Mouse (Mus musculus) forebrain, embryonic 14.5 days (tissue): ENCODE results near the gene Mmp23. TPM values are rescaled to one million over a fixed set of nuclear protein-coding genes. Genes with fewer than 3 reads are reported as not detected.
A peak's percentile ranks its signal among the peaks of the same experiment; 100 is the strongest.

Source experiments
- ATAC-seq: fragments of 200-750 bp; cut with Nextera tagmentation; 2 replicates; pipeline ENCODE4 v1.8.0; 2017; ENCODE audit warnings: mild to moderate bottlenecking, moderate library complexity
- DNase-seq: peaks from one replicate; pipeline ENCODE4 v3.0.0-alpha.2; 2015; ENCODE audit warnings: low spot score
- H3K27ac ChIP-seq: fragments of 300-500 bp; sonication (generic); 2 replicates; pipeline ENCODE4 v1.5.1; 2014; ENCODE audit warnings: low read depth, mild to moderate bottlenecking, control low read depth, low read length, moderate library complexity
- H3K27me3 ChIP-seq: fragments of 300-500 bp; sonication (generic); replicated peaks from 2 replicates; pipeline ENCODE4 v1.6.1; 2014; ENCODE audit warnings: low read length, control low read depth, mixed read lengths; ENCODE audit not compliant: control insufficient read depth, insufficient read depth
- H3K36me3 ChIP-seq: fragments of 300-500 bp; sonication (generic); 2 replicates; pipeline ENCODE4 v1.6.1; 2014; ENCODE audit warnings: low read length, control low read depth; ENCODE audit not compliant: control insufficient read depth, insufficient read depth
- H3K4me1 ChIP-seq: fragments of 300-500 bp; sonication (generic); 2 replicates; pipeline ENCODE4 v1.6.1; 2014; ENCODE audit warnings: antibody characterized with exemption, low read length, control low read depth; ENCODE audit not compliant: control insufficient read depth, insufficient read depth
- H3K4me2 ChIP-seq: fragments of 300-500 bp; sonication (generic); 2 replicates; pipeline ENCODE4 v1.6.1; 2014; ENCODE audit warnings: mild to moderate bottlenecking, control low read depth, low read length
- H3K4me3 ChIP-seq: fragments of 300-500 bp; sonication (generic); 2 replicates; pipeline ENCODE4 v1.5.1; 2014; ENCODE audit warnings: low read depth, low read length, control low read depth
- H3K9ac ChIP-seq: fragments of 300-500 bp; sonication (generic); 2 replicates; pipeline ENCODE4 v1.6.1; 2014; ENCODE audit warnings: mild to moderate bottlenecking, low read length, control low read depth, moderate library complexity
- H3K9me3 ChIP-seq: fragments of 300-500 bp; sonication (generic); replicated peaks from 2 replicates; pipeline ENCODE4 v1.6.1; 2016; ENCODE audit warnings: low read length, control low read depth, mixed read lengths; ENCODE audit not compliant: control insufficient read depth
- WGBS: fragments of 180-500 bp; shearing (Covaris S2); extraction: QIAGEN DNeasy Blood & Tissue Kit; methylation state at CpG from one replicate; pipeline ENCODE4 v1.1.7; 2014; 5-methylcytosine and 5-hydroxymethylcytosine counted together
- polyA plus RNA-seq: library from polyadenylated mRNA; unstranded; fragments of >200 nt; fragmentation: Nextera tagmentation; extraction: Ambion mirVana; gene quantifications from 2 replicates; pipeline ENCODE4 v1.2.1, GENCODE M21; 2014

Mmp23 gene
- polyA plus RNA-seq, 1 experiment from 2014 or later: 0.97 TPM

DNA sequence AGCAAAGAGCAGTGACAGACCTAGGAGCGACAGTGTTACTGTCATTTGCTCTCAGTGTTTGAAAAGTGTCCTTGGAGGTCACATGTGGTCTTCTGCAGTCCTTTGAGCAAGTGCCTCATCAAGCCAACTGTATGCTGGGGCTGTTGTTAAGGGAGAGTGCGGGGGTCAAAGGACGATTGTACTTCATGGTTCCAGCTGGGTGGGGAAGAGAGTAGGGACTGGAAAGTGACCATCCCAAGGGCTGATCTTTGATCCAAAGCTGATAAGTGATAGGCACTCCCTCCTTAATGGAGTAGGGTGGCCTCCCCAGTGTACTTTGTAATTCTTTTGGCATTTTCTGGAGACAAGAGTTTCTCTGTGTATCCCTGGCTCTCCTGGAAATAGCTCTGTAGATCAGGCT, 41.3 kb downstream of the Mmp23 start:
- no peak overlapping the region for H3K27ac ChIP-seq
- ATAC-seq: no peak
- no peaks in the 10 kb centered on the region for H3K9me3 ChIP-seq
- H3K36me3 ChIP-seq: peaks cover 66% of the 10 kb centered on the region
- WGBS: 93% methylated on average over 3 of the region's 3 CpGs
- DNase-seq: no peak
- H3K4me2 ChIP-seq: no peak overlapping the region
- no peak overlapping the region for H3K9ac ChIP-seq
- H3K27me3 ChIP-seq: no peaks in the 10 kb centered on the region
- no peak overlapping the region for H3K4me3 ChIP-seq
- no peaks in the 10 kb centered on the region for H3K4me1 ChIP-seq

DNA sequence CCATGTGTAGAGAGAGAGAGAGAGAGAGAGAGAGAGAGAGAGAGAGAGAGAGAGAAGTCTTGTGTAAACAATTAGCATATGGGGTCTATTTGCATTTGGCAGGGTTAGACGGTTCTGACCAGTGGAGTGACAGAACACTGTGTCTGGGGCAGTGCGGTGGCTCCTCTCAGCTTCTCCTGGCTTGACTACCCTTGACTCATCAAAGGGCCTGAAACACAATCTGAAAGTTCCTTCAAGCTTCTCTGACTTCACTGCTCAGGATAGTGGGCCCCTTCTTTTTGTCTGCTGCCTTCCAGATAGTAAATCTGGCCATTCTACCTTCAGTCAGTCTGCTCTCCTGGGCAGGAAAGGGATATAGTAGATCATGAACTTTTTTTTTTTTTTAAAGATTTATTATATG, 46.4 kb downstream of the Mmp23 start:
- Histone ChIP-seq H3K4me2 (no peak overlapping the region), H3K36me3 (peaks cover 46% of the 10 kb centered on the region), H3K9ac (no peak overlapping the region), H3K4me1 (peaks cover 3% of the 10 kb centered on the region), H3K27me3 (no peaks in the 10 kb centered on the region), H3K27ac (no peak overlapping the region), H3K9me3 (no peaks in the 10 kb centered on the region), H3K4me3 (no peak overlapping the region)
- WGBS: 80% methylated on average over 2 of the region's 2 CpGs
- ATAC-seq: no peak
- DNase-seq: no peak

DNA sequence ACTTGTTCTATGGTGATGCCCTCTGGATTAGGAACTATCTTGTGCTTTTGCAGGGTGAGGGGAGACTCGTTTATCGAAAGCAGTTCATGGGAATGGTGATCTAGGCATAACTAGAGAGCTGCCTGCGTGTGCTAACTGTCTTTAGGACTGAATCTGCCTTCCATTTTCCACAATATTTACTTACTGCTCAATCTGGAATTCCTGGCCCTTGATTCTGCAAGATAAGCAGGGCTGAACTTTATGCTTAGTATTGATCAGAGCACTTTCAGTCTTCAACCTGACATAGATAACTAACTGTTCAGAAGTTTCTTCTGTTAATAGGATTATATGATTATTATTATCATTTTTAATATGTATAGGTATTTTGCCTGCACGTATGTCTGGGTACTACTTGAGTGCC, 48.1 kb downstream of the Mmp23 start:
- no peak for DNase-seq
- 95% methylated on average over 4 of the region's 4 CpGs for WGBS
- Histone ChIP-seq H3K9ac (no peak overlapping the region), H3K27ac (no peak overlapping the region), H3K27me3 (no peaks in the 10 kb centered on the region), H3K36me3 (peaks cover 32% of the 10 kb centered on the region), H3K4me2 (no peak overlapping the region), H3K4me1 (peaks cover 3% of the 10 kb centered on the region), H3K4me3 (no peak overlapping the region), H3K9me3 (no peaks in the 10 kb centered on the region)
- ATAC-seq: no peak

DNA sequence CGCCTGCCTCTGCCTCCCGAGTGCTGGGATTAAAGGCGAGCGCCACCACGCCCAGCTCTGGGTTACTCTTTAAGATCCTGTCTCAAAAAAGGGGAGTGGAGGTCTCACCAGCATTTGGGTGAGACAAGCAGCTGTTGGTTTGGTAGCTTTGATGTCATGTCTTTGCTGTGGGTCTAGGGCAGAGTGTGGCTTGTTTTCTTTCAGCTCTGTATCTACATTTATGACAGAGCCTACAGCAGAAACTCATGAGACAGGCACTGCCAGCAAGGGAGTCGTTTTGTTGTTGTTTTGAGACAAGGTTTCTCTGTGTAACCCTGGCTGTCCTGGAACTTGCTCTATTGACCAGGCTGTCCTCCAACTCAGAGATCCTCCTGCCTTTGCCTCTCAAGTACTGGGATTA, 49.4 kb downstream of the Mmp23 start:
- H3K27ac ChIP-seq: no peak overlapping the region
- no peaks in the 10 kb centered on the region for H3K27me3 ChIP-seq
- no peaks in the 10 kb centered on the region for H3K9me3 ChIP-seq
- H3K4me2 ChIP-seq: no peak overlapping the region
- peaks cover 27% of the 10 kb centered on the region for H3K36me3 ChIP-seq
- H3K4me1 ChIP-seq: peaks cover 3% of the 10 kb centered on the region
- H3K4me3 ChIP-seq: no peak overlapping the region
- no peak overlapping the region for H3K9ac ChIP-seq
- 92% methylated on average over 6 of the region's 6 CpGs for WGBS
- DNase-seq (no peak), ATAC-seq (no peak)

DNA sequence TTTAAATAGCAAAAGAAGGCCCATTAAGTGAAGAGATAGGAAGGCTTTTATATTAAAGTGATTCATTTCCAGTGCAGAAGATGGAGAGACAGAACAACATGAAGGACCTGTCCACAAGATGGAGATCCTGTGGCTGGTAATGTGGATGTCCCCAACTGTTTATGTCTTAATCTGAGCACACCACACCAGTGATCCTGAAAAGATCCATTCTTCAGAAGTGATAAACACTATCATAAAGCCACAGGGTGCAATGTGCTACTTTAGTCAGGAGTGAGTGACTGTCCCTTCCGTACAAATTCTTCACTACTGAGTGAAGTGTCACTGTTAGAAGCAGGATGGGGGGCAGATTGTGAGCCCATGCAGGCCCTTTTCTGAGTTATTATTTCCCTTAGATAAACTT, 50.4 kb downstream of the Mmp23 start:
- Histone ChIP-seq H3K27ac (no peak overlapping the region), H3K36me3 (peaks cover 27% of the 10 kb centered on the region), H3K27me3 (no peaks in the 10 kb centered on the region), H3K4me2 (peak overlapping the region; percentile 89), H3K4me1 (peaks cover 3% of the 10 kb centered on the region), H3K9me3 (no peaks in the 10 kb centered on the region), H3K9ac (peak overlapping the region; percentile 96), H3K4me3 (peak overlapping the region; percentile 97)
- no peak for ATAC-seq
- 100% methylated on average over 1 of the region's 1 CpGs for WGBS
- no peak for DNase-seq

DNA sequence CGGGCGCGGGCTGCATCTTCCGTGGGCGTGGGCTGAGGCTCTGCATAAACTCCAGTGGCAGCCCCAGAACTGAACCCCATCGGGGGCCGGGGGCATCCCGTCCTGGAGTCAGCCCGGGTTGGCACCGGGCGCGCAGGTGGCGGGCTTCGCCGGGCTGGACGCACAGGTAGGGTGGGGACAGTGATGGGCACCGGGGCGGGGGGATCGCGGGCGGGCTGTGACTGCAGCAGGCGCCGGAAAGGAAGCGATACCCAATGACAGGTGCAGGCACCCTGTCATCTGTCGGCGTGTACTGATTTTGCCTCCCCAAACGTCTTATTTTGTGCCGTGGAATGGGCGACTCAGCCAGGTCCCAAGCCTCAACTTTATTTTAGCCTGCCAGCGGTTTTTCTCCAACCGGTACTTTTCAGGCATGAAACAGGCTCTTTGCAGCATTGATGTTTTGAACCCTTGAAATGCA, 51.2 kb downstream of the Mmp23 start:
- H3K4me3 ChIP-seq: peak overlapping the region; percentile 97
- H3K9me3 ChIP-seq: no peaks in the 10 kb centered on the region
- 2% methylated on average over 31 of the region's 31 CpGs for WGBS
- H3K4me1 ChIP-seq: peaks cover 3% of the 10 kb centered on the region
- H3K4me2 ChIP-seq: peak overlapping the region; percentile 89
- H3K36me3 ChIP-seq: peaks cover 27% of the 10 kb centered on the region
- H3K9ac ChIP-seq: peak overlapping the region; percentile 96
- no peaks in the 10 kb centered on the region for H3K27me3 ChIP-seq
- ATAC-seq: peak; percentile 49; the same call in 1 of the 2 replicates
- peak overlapping the region; percentile 99 for H3K27ac ChIP-seq
- DNase-seq: peak; percentile 16

DNA sequence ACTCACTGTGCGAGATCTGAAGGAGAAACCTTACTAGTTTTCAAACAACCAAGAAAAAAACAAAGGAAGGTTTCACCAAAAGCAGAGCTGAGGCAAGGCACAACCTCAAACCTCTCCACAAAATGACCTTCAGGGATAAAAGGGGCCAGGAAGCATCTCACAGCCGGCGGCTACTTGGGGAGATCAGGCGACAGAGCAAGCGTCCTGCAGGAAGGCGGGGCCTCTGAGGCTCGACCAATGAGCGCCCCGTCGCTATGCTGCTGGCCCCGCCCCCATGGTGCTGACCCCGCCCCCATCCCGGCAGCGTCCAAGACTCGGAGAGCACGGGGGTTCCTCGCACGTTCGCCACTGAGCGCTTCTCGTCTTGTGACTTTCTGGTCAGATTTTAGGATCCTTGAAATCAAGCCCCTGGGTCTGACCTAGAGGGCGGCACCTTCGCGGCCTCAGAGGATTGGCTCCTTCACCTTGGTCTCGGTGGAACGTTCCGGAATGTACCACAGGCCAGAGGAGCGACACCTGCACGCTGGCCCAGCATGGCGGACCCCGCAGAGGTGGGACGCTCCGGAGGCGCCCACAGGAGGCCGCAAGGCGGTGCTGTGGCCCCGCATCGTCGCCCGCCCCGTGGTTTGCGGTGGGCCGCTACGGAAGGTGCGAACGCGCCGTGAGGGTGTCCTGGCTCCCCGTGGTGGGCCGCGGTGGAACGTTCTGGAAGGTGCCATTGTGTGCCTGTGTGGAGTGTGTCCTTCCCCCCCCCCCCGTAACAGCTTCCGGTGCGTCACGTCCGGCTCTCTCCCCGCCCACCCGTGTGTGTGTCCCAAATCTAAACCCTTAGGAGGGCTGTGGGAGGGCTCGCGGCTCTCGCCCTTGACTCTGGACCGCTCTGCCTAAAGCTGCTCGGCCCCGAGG, 51.8 kb downstream of the Mmp23 start, which contains the start of gene Slc35e2:
Gene Slc35e2 (plus strand): TSS at position 326 of the 906 bp plus-strand sequence.
- Histone ChIP-seq H3K9me3 (no peaks in the 10 kb centered on the region), H3K9ac (peak within 1 kb of the TSS; percentile 96)
- under 1% methylated on average over 60 of the region's 65 CpGs for WGBS

More for the DNA sequence above, 51.8 kb downstream of the Mmp23 start, which contains the start of gene Slc35e2:
- no peaks in the 10 kb centered on the region for H3K27me3 ChIP-seq
- DNase-seq: peak; percentile 95
- H3K4me3 ChIP-seq: peak within 1 kb of the TSS; percentile 97
- peaks cover 3% of the 10 kb centered on the region for H3K4me1 ChIP-seq
- peaks cover 26% of the 10 kb centered on the region for H3K36me3 ChIP-seq
- peak; percentile 96 for ATAC-seq
- peak within 1 kb of the TSS; percentile 89 for H3K4me2 ChIP-seq
- H3K27ac ChIP-seq: peak within 1 kb of the TSS; percentile 99
